Mouse (Mus musculus) myocyte (in vitro differentiated cells): ENCODE results near the gene Lrrc4. TPM values are rescaled to one million over a fixed set of nuclear protein-coding genes. Genes with fewer than 3 reads are reported as not detected.

Source experiments
- H3K27me3 ChIP-seq: one replicate; pipeline ENCODE4 v1.6.1; 2011; ENCODE audit not compliant: control insufficient read depth, insufficient read depth, insufficient read length
- H3K36me3 ChIP-seq: one replicate; pipeline ENCODE4 v1.6.1; 2011; ENCODE audit not compliant: control insufficient read depth, insufficient read depth
- H3K4me2 ChIP-seq: one replicate; pipeline ENCODE4 v1.6.1; 2011; ENCODE audit warnings: low read depth, control low read depth
- H3K4me3 ChIP-seq: one replicate; pipeline ENCODE4 v1.5.1; 2011; ENCODE audit warnings: mild to moderate bottlenecking, control low read depth, moderate library complexity
- H3K79me2 ChIP-seq: one replicate; pipeline ENCODE4 v1.6.1; 2011; ENCODE audit not compliant: control insufficient read depth, insufficient read depth
- H3ac ChIP-seq: one replicate; pipeline ENCODE4 v1.6.1; 2011; ENCODE audit not compliant: control insufficient read depth, insufficient read length
- CEBPB ChIP-seq: IDR thresholded peaks from 2 replicates; pipeline ENCODE4 v1.6.1; 2011; ENCODE audit warnings: mild to moderate bottlenecking, moderate library complexity; ENCODE audit not compliant: poor library complexity, insufficient read depth, severe bottlenecking
- E2F4 ChIP-seq: IDR thresholded peaks from one replicate; pipeline ENCODE4 v1.6.1; 2011; ENCODE audit warnings: mild to moderate bottlenecking, control low read depth, moderate library complexity; ENCODE audit not compliant: insufficient read depth
- MAX ChIP-seq: IDR thresholded peaks from one replicate; pipeline ENCODE4 v1.6.1; 2011; ENCODE audit warnings: low read depth, mild to moderate bottlenecking, control low read depth
- MYOD1 ChIP-seq, 3 experiments: IDR thresholded peaks; one replicate each; pipeline ENCODE4 v1.6.1; 2011; ENCODE audit warnings: control low read depth in 2 of 3, low read depth in 2 of 3, mild to moderate bottlenecking in 2 of 3, moderate library complexity in 1 of 3; ENCODE audit not compliant: insufficient read length in 2 of 3, control insufficient read depth in 1 of 3
- MYOG ChIP-seq, 3 experiments: IDR thresholded peaks; one replicate each; pipeline ENCODE4 v1.6.1; 2011; ENCODE audit warnings: control low read depth in 2 of 3, low read depth in 2 of 3, mild to moderate bottlenecking in 2 of 3; ENCODE audit not compliant: insufficient read length in 2 of 3, control insufficient read depth in 1 of 3, insufficient read depth in 1 of 3
- POLR2A ChIP-seq: IDR thresholded peaks from one replicate; pipeline ENCODE4 v1.6.1; 2011; ENCODE audit warnings: low read depth, mild to moderate bottlenecking, control low read depth, moderate library complexity; ENCODE audit not compliant: insufficient read length
- POLR2AphosphoS2 ChIP-seq: IDR thresholded peaks from one replicate; pipeline ENCODE4 v1.6.1; 2011; ENCODE audit warnings: low read depth, control low read depth; ENCODE audit not compliant: insufficient read length
- REST ChIP-seq: IDR thresholded peaks from one replicate; pipeline ENCODE4 v1.6.1; 2011; ENCODE audit warnings: mild to moderate bottlenecking, control low read depth, moderate library complexity; ENCODE audit not compliant: insufficient read depth, insufficient read length
- SRF ChIP-seq: IDR thresholded peaks from one replicate; pipeline ENCODE4 v1.6.1; 2011; ENCODE audit warnings: low read depth; ENCODE audit not compliant: control insufficient read depth, insufficient read length
- TCF12 ChIP-seq: IDR thresholded peaks from one replicate; pipeline ENCODE4 v1.6.1; 2011; ENCODE audit warnings: mild to moderate bottlenecking, control low read depth; ENCODE audit not compliant: poor library complexity, insufficient read depth, severe bottlenecking
- TCF3 ChIP-seq: IDR thresholded peaks from one replicate; pipeline ENCODE4 v1.6.1; 2011; ENCODE audit warnings: low read depth, control low read depth; ENCODE audit not compliant: insufficient read length
- USF1 ChIP-seq: IDR thresholded peaks from one replicate; pipeline ENCODE4 v1.6.1; 2011; ENCODE audit warnings: low read depth, mild to moderate bottlenecking, control low read depth, moderate library complexity
- polyA plus RNA-seq: library from polyadenylated mRNA; unstranded; fragments of >200 nt; fragmentation: generic; extraction: Trizol; gene quantifications from one replicate; pipeline ENCODE4 v1.2.1, GENCODE M21; 2012; ENCODE audit warnings: missing spikeins

The Lrrc4 gene
- polyA plus RNA-seq, 1 experiment, result 0.72 TPM

DNA sequence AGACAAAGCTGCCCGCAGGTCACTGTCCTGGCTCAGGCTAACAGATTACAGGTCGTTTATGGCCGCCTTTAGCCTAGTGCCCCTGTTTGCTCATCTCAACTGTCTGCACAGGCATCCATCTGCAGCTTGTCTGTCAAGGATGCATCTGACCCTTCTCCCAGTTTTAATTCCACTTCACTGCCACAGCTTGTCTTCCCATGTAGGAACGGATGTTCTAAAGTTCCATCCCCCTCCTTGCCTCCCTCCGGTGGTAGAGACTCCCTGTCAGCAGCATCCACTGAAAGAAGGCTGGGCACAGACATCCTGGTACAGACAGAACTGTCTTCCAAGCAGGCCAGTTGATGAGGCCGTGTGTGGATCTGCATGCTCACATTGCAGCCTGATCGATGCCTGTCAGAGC, 20.8 kb upstream of the Lrrc4 start:
- Histone ChIP-seq H3K36me3 (no peaks in the 10 kb centered on the region), H3K4me3 (no peak overlapping the region), H3K4me2 (no peak overlapping the region), H3K27me3 (no peaks in the 10 kb centered on the region), H3ac (no peak overlapping the region), H3K79me2 (peaks cover 10% of the 10 kb centered on the region)
- TF ChIP-seq MAX (no peak), SRF (no peak), MYOD1 (IDR thresholded peaks at IDR 0.05; ENCODE audit: control insufficient read depth in 1 of 3, insufficient read length in 2 of 3, low read depth in 2 of 3) (no peak), POLR2AphosphoS2 (no peak), CEBPB (no peak), MYOG (IDR thresholded peaks at IDR 0.05; ENCODE audit: control insufficient read depth in 1 of 3, insufficient read depth in 1 of 3, insufficient read length in 2 of 3, low read depth in 2 of 3) (no peak), POLR2A (no peak), E2F4 (no peak), TCF12 (no peak), REST (no peak), TCF3 (no peak), USF1 (no peak)

DNA sequence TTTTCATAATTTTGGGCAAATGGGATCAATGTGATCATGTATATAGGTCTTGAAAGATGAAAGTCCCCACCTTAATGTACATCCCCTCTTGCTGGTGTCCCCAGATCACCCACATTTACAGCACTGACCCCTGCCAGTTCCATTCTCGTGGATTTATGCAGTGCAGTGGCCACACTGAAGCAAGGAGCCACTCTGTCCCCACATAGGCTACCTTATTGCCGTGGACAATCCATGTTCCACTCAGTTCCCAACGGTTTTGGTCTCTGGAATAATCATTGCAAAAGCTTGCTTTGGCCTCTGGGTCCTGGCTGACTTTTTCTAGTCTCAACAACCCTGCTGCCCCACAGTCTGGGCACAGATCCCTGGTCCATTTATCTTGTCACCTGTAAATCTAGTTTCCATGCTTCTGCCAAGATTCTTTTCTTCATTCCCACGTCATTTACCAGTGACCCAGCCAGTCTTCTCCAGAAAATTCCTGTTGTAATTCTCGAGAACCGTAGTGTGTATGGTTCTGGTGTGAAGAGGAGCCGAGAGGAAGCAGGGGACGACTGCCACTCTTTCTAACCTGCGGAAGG, 18.9 kb upstream of the Lrrc4 start:
- Histone ChIP-seq H3K27me3 (no peaks in the 10 kb centered on the region), H3K4me2 (no peak overlapping the region), H3K79me2 (peaks cover 10% of the 10 kb centered on the region), H3K36me3 (no peaks in the 10 kb centered on the region), H3K4me3 (no peak overlapping the region), H3ac (no peak overlapping the region)
- TF ChIP-seq SRF, result no peak
- no peak for TF ChIP-seq TCF12
- TF ChIP-seq USF1, result no peak
- no peak for TF ChIP-seq E2F4
- no peak for TF ChIP-seq REST
- TF ChIP-seq TCF3, result no peak

DNA sequence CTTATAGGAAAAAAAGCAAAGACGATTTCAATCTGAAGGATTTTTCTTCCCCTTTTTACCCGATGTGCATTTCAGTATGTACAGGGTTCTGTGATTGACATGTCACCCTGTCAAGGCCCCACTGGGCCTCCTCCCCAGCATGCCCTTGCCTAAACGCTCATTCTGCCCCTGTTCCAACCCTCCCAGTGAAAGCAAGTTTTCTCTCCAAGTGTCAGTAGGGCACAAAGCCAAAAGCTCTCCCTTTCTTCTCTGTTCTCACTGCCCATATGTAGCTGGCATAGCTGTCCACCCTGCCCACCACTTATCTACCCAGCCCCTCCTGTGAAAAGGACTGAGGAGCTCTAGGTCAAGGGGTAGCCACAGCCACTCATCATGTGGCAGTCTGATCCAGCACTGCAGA, 17.8 kb upstream of the Lrrc4 start:
- H3K27me3 ChIP-seq, result no peaks in the 10 kb centered on the region
- peaks cover 10% of the 10 kb centered on the region for H3K79me2 ChIP-seq
- no peak overlapping the region for H3K4me2 ChIP-seq
- H3K36me3 ChIP-seq, result no peaks in the 10 kb centered on the region
- H3K4me3 ChIP-seq, result no peak overlapping the region
- TF ChIP-seq CEBPB, result no peak
- no peak for TF ChIP-seq MAX
- TF ChIP-seq MYOD1 (IDR thresholded peaks at IDR 0.05; ENCODE audit: control insufficient read depth in 1 of 3, insufficient read length in 2 of 3, low read depth in 2 of 3), result no peak
- no peak for TF ChIP-seq POLR2AphosphoS2
- TF ChIP-seq TCF12, result no peak
- no peak for TF ChIP-seq MYOG (IDR thresholded peaks at IDR 0.05; ENCODE audit: control insufficient read depth in 1 of 3, insufficient read depth in 1 of 3, insufficient read length in 2 of 3, low read depth in 2 of 3)
- no peak for TF ChIP-seq SRF
- no peak for TF ChIP-seq REST
- no peak for TF ChIP-seq POLR2A
- no peak for TF ChIP-seq TCF3
- no peak for TF ChIP-seq USF1
- no peak for TF ChIP-seq E2F4
- no peak overlapping the region for H3ac ChIP-seq

DNA sequence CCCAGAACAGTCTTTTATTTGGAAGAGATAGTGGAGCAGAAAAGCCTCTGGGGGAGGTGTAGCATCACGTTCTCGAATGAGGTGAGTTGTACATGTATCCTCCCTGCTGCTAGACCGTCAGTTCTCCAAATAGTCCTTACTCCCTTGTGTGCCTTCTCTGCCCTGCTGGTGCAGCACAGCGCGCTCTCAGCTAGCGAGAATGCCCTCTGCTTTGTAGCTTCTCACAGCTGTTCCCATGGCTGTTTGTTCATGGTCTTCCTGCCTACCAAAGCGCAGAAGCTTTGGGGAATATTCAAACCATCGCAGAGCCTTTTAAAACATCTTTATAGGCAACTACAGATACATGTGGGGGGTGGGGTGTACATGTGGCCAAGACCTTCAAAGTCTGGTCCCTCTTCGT, 17.3 kb upstream of the Lrrc4 start:
- TF ChIP-seq REST (no peak), CEBPB (no peak), USF1 (no peak), MAX (no peak), POLR2A (no peak), TCF12 (no peak), MYOG (IDR thresholded peaks at IDR 0.05; ENCODE audit: control insufficient read depth in 1 of 3, insufficient read depth in 1 of 3, insufficient read length in 2 of 3, low read depth in 2 of 3) (peak in 1 of 3 experiments; percentile 57), E2F4 (no peak), SRF (no peak), MYOD1 (IDR thresholded peaks at IDR 0.05; ENCODE audit: control insufficient read depth in 1 of 3, insufficient read length in 2 of 3, low read depth in 2 of 3) (peak in 2 of 3 experiments; percentile 5 to 16), TCF3 (no peak), POLR2AphosphoS2 (no peak)
- Histone ChIP-seq H3ac (no peak overlapping the region), H3K27me3 (no peaks in the 10 kb centered on the region), H3K79me2 (peaks cover 10% of the 10 kb centered on the region), H3K4me3 (no peak overlapping the region), H3K4me2 (no peak overlapping the region), H3K36me3 (no peaks in the 10 kb centered on the region)
